Mouse (Mus musculus) limb, embryonic 14.5 days (tissue): ENCODE measurements around the gene Mfsd2a. TPM values are rescaled to one million over a fixed set of nuclear protein-coding genes. Genes with fewer than 3 reads are reported as not detected.

Experiments used
- ATAC-seq: fragments of 200-750 bp; cut with Nextera tagmentation; 2 replicates; pipeline ENCODE4 v1.8.0; 2017; ENCODE audit warnings: low read depth, moderate number of reproducible peaks, moderate TSS enrichment; ENCODE audit not compliant: low FRiP score
- DNase-seq: peaks from one replicate; pipeline ENCODE4 v3.0.0-alpha.2; 2015; ENCODE audit warnings: low spot score
- H3K27ac ChIP-seq: fragments of 300-500 bp; sonication (generic); replicated peaks from 2 replicates; pipeline ENCODE4 v1.5.1; 2014; ENCODE audit warnings: low read depth, mild to moderate bottlenecking, low read length, moderate library complexity, mixed read lengths
- H3K27me3 ChIP-seq: fragments of 300-500 bp; sonication (generic); 2 replicates; pipeline ENCODE4 v1.6.1; 2014; ENCODE audit warnings: low read length, mixed read lengths; ENCODE audit not compliant: control insufficient read depth, insufficient read depth
- H3K36me3 ChIP-seq: fragments of 300-500 bp; sonication (generic); 2 replicates; pipeline ENCODE4 v1.6.1; 2014; ENCODE audit warnings: mild to moderate bottlenecking, low read length, moderate library complexity, mixed read lengths; ENCODE audit not compliant: control insufficient read depth, insufficient read depth
- H3K4me1 ChIP-seq: fragments of 300-500 bp; sonication (generic); 2 replicates; pipeline ENCODE4 v1.6.1; 2014; ENCODE audit warnings: antibody characterized with exemption, low read length, mixed read lengths; ENCODE audit not compliant: control insufficient read depth, insufficient read depth
- H3K4me2 ChIP-seq: fragments of 300-500 bp; sonication (generic); replicated peaks from 2 replicates; pipeline ENCODE4 v1.6.1; 2014; ENCODE audit warnings: low read depth, mild to moderate bottlenecking, low read length, moderate library complexity; ENCODE audit not compliant: severe bottlenecking
- H3K4me3 ChIP-seq: fragments of 300-500 bp; sonication (generic); replicated peaks from 2 replicates; pipeline ENCODE4 v1.5.1; 2014; ENCODE audit warnings: low read length
- H3K9ac ChIP-seq: fragments of 300-500 bp; sonication (generic); 2 replicates; pipeline ENCODE4 v1.6.1; 2014; ENCODE audit warnings: mild to moderate bottlenecking, low read depth, low read length, moderate library complexity; ENCODE audit not compliant: severe bottlenecking
- H3K9me3 ChIP-seq: fragments of 300-500 bp; sonication (generic); 2 replicates; pipeline ENCODE4 v1.6.1; 2016; ENCODE audit warnings: low read length; ENCODE audit not compliant: control insufficient read depth
- POLR2A ChIP-seq: fragments of 200-500 bp; IDR thresholded peaks from 2 replicates; pipeline ENCODE4 v1.8.0; 2012; ENCODE audit warnings: inconsistent platforms, mild to moderate bottlenecking, moderate library complexity, borderline replicate concordance; ENCODE audit not compliant: insufficient read depth, insufficient read length; ENCODE audit errors: extremely low read depth
- WGBS: fragments of 180-500 bp; shearing (Covaris S2); extraction: QIAGEN DNeasy Blood & Tissue Kit; methylation state at CpG from one replicate; pipeline ENCODE4 v1.1.7; 2014; 5-methylcytosine and 5-hydroxymethylcytosine counted together
- polyA plus RNA-seq, 2 experiments: library from polyadenylated mRNA; depleted of rRNA in 1 of 2; stranded (reverse) in 1 of 2; unstranded in 1 of 2; fragments of >200 nt; fragmentation: Nextera tagmentation in 1 of 2; extraction: Ambion mirVana in 1 of 2; gene quantifications; 2 replicates each; pipeline versions ENCODE4 v1.2.1 to v1.2.3; 2012 to 2014

Gene Mfsd2a
- polyA plus RNA-seq, 2 experiments = 9.3 to 13.1 TPM

- Histone ChIP-seq H3K9ac (no peak overlapping the region), H3K27me3 (no peaks in the 10 kb centered on the region), H3K4me3 (no peak overlapping the region), H3K4me1 (no peaks in the 10 kb centered on the region), H3K27ac (no peak overlapping the region), H3K4me2 (no peak overlapping the region), H3K36me3 (no peaks in the 10 kb centered on the region), H3K9me3 (no peaks in the 10 kb centered on the region)
- DNase-seq = peak; percentile 81
- 17% methylated on average over 5 of the region's 5 CpGs for WGBS
- peak; percentile 47; the same call in 1 of the 2 replicates for ATAC-seq
- no peak for TF ChIP-seq POLR2A
Measured at GRCm38 (mm10) chr4:122898313-122898712, 62.7 kb downstream of the Mfsd2a start.

- Histone ChIP-seq H3K27ac (no peak overlapping the region), H3K4me1 (no peaks in the 10 kb centered on the region), H3K9me3 (no peaks in the 10 kb centered on the region), H3K4me2 (no peak overlapping the region), H3K4me3 (no peak overlapping the region), H3K9ac (no peak overlapping the region), H3K36me3 (no peaks in the 10 kb centered on the region), H3K27me3 (no peaks in the 10 kb centered on the region)
- whole genome bisulfite sequencing = 74% methylated on average over 4 of the region's 4 CpGs
- ATAC-seq = no peak
- no peak for TF ChIP-seq POLR2A
- DNase-seq = no peak
Measured at GRCm38 (mm10) chr4:122897750-122898149, 63.2 kb downstream of the Mfsd2a start.

Other genes starting within 250 kb of the Mfsd2a start
- 58.1 and 68.8 TPM in 2 replicates for gene Ppt1, start 124.9 kb downstream of the Mfsd2a start, polyA plus RNA-seq (2012; rRNA removed)
- gene Ppt1, start 124.9 kb downstream of the Mfsd2a start, polyA plus RNA-seq (2014; fragmentation: Nextera tagmentation; extraction: Ambion mirVana) = 76.0 and 79.5 TPM in 2 replicates
- 86.6 and 95.8 TPM in 2 replicates for gene Cap1, start 75.1 kb downstream of the Mfsd2a start, polyA plus RNA-seq (2012; rRNA removed)
- 68.0 and 73.5 TPM in 2 replicates for gene Cap1, start 75.1 kb downstream of the Mfsd2a start, polyA plus RNA-seq (2014; fragmentation: Nextera tagmentation; extraction: Ambion mirVana)
- gene Mycl, start 34.5 kb upstream of the Mfsd2a start, polyA plus RNA-seq (2012; rRNA removed) = 24.6 and 26.2 TPM in 2 replicates
- 39.2 and 41.1 TPM in 2 replicates for gene Mycl, start 34.5 kb upstream of the Mfsd2a start, polyA plus RNA-seq (2014; fragmentation: Nextera tagmentation; extraction: Ambion mirVana)
- gene Trit1, start 55.4 kb upstream of the Mfsd2a start, polyA plus RNA-seq (2012; rRNA removed) = 13.7 and 15.0 TPM in 2 replicates
- 18.9 and 20.1 TPM in 2 replicates for gene Trit1, start 55.4 kb upstream of the Mfsd2a start, polyA plus RNA-seq (2014; fragmentation: Nextera tagmentation; extraction: Ambion mirVana)
- 1.5 and 1.9 TPM in 2 replicates for gene Bmp8b, start 144.0 kb upstream of the Mfsd2a start, polyA plus RNA-seq (2012; rRNA removed)
- 0.93 and 1.3 TPM in 2 replicates for gene Bmp8b, start 144.0 kb upstream of the Mfsd2a start, polyA plus RNA-seq (2014; fragmentation: Nextera tagmentation; extraction: Ambion mirVana)
- 0.35 and 0.41 TPM in 2 replicates for gene Oxct2b, start 155.1 kb upstream of the Mfsd2a start, polyA plus RNA-seq (2012; rRNA removed)
- 0.33 TPM in 1 of 2 replicates, not detected in the other for gene Oxct2b, start 155.1 kb upstream of the Mfsd2a start, polyA plus RNA-seq (2014; fragmentation: Nextera tagmentation; extraction: Ambion mirVana)
- 46.0 and 57.6 TPM in 2 replicates for gene Ppie, start 178.8 kb upstream of the Mfsd2a start, polyA plus RNA-seq (2012; rRNA removed)
- 93.9 and 96.4 TPM in 2 replicates for gene Ppie, start 178.8 kb upstream of the Mfsd2a start, polyA plus RNA-seq (2014; fragmentation: Nextera tagmentation; extraction: Ambion mirVana)
- gene Hpcal4, start 222.0 kb upstream of the Mfsd2a start, polyA plus RNA-seq (2012; rRNA removed) = 0.12 and 0.34 TPM in 2 replicates
- gene Hpcal4, start 222.0 kb upstream of the Mfsd2a start, polyA plus RNA-seq (2014; fragmentation: Nextera tagmentation; extraction: Ambion mirVana) = 0.26 and 1.1 TPM in 2 replicates
- gene Nt5c1a, start 240.3 kb upstream of the Mfsd2a start, polyA plus RNA-seq (2012; rRNA removed) = 0.05 TPM in 1 of 2 replicates, not detected in the other
- not detected in 2 replicates for gene Nt5c1a, start 240.3 kb upstream of the Mfsd2a start, polyA plus RNA-seq (2014; fragmentation: Nextera tagmentation; extraction: Ambion mirVana)